Mouse (Mus musculus) cerebellum, postnatal 4 days (tissue): ENCODE results near the gene Vmn2r60.
"Not testable (repeated sequence)": the region's sequence is repeated elsewhere in the genome, so short reads cannot be mapped to it uniquely, and the experiment has no call there.

Experiments used
- DNase-seq, 2 experiments: peaks; one replicate each; pipeline ENCODE4 v3.0.0; 2022; ENCODE audit warnings: low spot score in 2 of 2, mixed read lengths in 1 of 2

Vmn2r60 gene

GRCm38 (mm10) chr7:42107470-42107869, at the start of gene Vmn2r60:
Vmn2r60 (plus strand) TSS chr7:42107770.
- no peak for DNase-seq

GRCm38 (mm10) chr7:42058923-42059322, 48.6 kb upstream of the Vmn2r60 start, which contains the start of gene Vmn2r59:
Vmn2r59 (minus strand) TSS chr7:42059023.
- DNase-seq, result no peak

- DNase-seq, result not testable (repeated sequence)
Observed at GRCm38 (mm10) chr7:42107061-42107460, 509 bp upstream of the Vmn2r60 start.
